Mouse (Mus musculus) testis, adult 2 months (tissue): ENCODE measurements around the gene Kif1bp.
"Not testable (repeated sequence)": the region's sequence is repeated elsewhere in the genome, so short reads cannot be mapped to it uniquely, and the experiment has no call there.

Experiments
- CTCF ChIP-seq: fragments of 200-500 bp; IDR thresholded peaks from 2 replicates; pipeline ENCODE4 v1.5.1; 2012; ENCODE audit warnings: low read depth, mild to moderate bottlenecking, inconsistent platforms, low read length, moderate library complexity; ENCODE audit not compliant: control insufficient read depth, insufficient read depth, insufficient replicate concordance
- POLR2A ChIP-seq: fragments of 200-500 bp; IDR thresholded peaks from 2 replicates; pipeline ENCODE4 v1.6.1; 2012; ENCODE audit warnings: low read depth, mild to moderate bottlenecking, inconsistent platforms, low read length, moderate library complexity; ENCODE audit not compliant: control insufficient read depth

DNA sequence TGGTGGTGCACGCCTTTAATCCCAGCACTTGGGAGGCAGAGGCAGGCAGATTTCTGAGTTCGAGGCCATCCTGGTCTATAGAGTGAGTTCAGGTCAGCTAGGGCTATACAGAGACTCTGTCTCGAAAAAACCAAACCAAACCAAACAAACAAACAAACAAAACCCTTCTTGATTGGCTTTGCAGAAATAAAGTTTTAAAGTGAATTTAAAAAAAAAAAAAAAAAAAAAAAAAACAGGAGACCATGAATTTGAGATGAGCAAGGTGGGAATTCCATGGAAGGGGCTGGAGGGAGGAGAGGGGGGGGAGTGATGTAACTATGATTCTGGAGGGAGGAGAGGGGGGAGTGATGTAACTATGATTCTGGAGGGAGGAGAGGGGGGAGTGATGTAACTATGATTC lies 21.1 kb upstream of the Kif1bp start:
- not testable (repeated sequence) for TF ChIP-seq CTCF, POLR2A
